Mouse (Mus musculus) heart, postnatal 25 days (tissue): ENCODE measurements at regions not wholly inside any gene's neighbourhood (a gene's known extent, or its start where the extent isn't known, plus 50 kb on each side); places are given as distances from the start of the nearest gene placed in this dataset.

Experiments
- DNase-seq: peaks from one replicate; pipeline ENCODE4 v3.0.0; 2022; ENCODE audit warnings: low spot score
- intact Hi-C: fragments of 180-260 bp; cut with DNase I; formaldehyde crosslinking; loops from one replicate; pipeline ENCODE4 v1.15.1; 2025

- intact Hi-C loops: no loop called here
- DNase-seq: no peak
Observed at GRCm38 (mm10) chr13:101092743-101093131, 259.5 kb upstream of the Slc30a5 start.

- intact Hi-C loops: no loop called here
Observed at GRCm38 (mm10) chr13:101092033-101092742, 259.0 kb upstream of the Slc30a5 start.

GRCm38 (mm10) chr13:101085182-101085581 lies 252.0 kb upstream of the Slc30a5 start:
- DNase-seq: no peak
- intact Hi-C loops: no loop called here

More at GRCm38 (mm10) chr13:101092033-101092742, 259.0 kb upstream of the Slc30a5 start:
- DNase-seq: peak; percentile 60

GRCm38 (mm10) chr13:101084193-101084592 lies 251.0 kb upstream of the Slc30a5 start:
- DNase-seq: no peak
- intact Hi-C loops: no loop called here

GRCm38 (mm10) chr13:101083416-101083815 lies 250.2 kb upstream of the Slc30a5 start:
- no peak for DNase-seq
- intact Hi-C loops: no loop called here

- intact Hi-C loops: no loop called here
- DNase-seq: no peak
Observed at GRCm38 (mm10) chr13:101068489-101068888, 235.3 kb upstream of the Slc30a5 start.

DNA sequence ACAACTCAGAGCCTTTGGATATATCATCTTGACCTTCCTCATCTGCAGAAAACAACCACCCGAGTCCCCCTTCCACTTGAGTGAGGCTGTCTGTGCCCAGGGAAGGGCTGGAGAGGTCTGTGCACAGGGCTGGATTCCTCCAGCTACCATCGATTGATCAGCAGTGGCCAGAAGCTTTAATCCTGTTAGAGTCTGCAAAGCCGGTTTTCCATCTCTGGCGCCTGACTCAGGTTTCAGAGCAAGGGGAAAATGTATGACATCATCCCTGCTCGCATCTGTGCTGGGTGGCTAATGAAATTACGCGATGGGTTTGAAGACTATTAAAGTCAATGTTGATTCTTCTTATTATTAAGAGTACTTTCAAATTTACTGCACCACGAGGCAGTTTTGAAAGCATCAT lies 229.4 kb upstream of the Slc30a5 start:
- DNase-seq: no peak
- intact Hi-C loops: no loop called here

DNA sequence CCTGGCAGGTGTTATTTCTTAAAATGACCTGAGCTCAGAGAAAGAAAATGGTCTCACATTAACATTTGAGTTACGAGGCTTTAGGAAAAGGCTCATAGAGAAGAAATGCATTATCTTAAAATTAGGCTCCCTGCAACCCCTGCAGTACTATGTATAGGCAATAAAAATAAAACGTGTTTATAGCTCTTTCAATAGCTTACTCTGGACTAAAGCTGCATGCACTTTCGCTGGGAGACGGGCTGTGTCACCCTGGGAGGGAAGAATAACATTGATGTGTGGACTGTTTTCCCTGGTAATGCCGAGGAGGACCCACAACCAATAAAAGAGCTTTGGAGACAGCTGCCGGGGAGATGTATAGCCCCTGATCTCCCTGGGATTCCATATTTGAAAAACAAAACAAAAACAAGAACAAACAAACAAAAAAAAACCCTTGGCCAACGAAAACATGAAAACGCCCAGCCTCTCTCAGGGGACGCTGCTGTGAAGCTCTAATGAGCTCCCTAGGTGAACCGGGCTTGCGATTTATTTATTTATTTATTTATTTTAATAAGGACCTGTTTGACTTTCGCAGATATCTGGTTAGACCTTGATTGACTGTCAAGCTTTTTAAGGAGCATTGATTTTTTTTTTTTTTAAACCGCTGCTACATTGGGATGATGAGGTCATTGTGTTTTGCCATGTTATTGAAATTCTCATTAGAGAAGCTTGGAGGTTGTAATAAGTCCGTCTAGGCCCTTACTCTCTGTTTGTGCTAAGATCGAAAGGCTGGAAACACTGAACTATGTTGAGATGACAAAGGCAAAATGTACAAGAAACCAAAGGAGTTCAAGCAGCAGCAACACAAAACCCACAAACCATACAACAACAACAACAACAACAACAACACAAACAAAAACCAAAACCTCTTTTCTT lies 228.3 kb upstream of the Slc30a5 start:
- DNase-seq: no peak
- intact Hi-C loops: no loop called here

DNA sequence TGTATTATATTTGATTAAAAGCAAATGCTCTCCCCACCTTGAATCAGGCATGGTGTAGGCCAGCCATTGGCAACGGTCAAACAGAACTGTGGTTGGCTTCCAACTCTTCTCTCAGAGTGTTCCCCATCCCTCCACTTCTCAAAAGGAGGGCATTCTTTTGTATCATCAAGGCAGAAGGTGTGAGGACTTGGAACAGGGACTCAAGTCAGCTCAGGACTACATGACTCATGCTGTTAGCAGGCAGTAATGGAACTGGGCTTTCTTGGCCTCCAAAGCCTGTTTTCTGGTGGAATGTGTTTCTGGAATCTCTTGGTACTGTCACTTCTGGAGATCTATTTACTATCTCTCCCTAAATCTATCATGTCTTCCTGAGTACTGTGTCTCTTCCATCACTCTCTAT lies 216.3 kb upstream of the Slc30a5 start:
- intact Hi-C loops: no loop called here
- DNase-seq: no peak

GRCm38 (mm10) chr13:101032594-101032993 lies 199.4 kb upstream of the Slc30a5 start:
- intact Hi-C loops: no loop called here
- no peak for DNase-seq

GRCm38 (mm10) chr13:101026043-101026442 lies 192.8 kb upstream of the Slc30a5 start:
- intact Hi-C loops: no loop called here
- DNase-seq: no peak

DNA sequence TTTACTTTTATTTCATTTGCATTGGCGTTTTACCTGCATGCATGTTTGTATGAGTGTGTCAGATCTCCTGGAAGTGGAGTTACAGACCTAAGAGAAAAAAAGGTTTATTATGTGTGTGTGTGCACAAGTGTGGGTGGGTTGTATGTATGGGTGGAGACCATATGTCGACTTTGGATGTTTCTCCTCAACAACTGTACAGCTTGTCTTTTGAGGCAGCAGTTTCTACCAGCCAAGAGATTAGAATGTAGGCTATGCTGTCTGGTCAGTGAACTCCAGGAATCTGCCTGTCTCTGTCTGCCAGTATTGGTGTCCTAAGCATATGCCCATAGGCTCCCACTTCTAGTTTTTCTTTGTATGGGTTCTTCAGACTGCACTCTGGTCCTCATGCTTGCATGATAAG lies 192.3 kb upstream of the Slc30a5 start:
- DNase-seq: no peak
- intact Hi-C loops: no loop called here

DNA sequence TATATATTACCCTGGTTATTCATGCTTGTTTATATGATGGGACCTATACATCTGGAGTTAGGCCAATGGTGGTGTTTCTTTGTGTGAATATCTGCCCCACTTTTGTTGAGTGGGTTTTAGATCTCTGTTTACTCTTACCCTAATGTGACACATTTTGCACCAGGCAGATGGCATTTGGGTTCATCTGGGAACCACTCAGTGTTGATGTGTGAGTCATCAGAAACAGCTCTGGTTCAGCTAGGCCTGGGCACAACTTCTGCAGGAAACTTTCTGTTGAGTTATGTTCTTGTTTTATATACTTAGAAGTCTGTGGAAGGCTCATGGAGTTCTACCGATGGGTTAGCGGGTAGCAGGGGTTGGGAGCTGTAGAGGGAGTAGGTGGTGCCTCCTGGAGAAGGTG lies 191.7 kb upstream of the Slc30a5 start:
- DNase-seq: no peak
- intact Hi-C loops: no loop called here

- intact Hi-C loops: no loop called here
- no peak for DNase-seq
Observed at GRCm38 (mm10) chr13:101019272-101019676, 186.0 kb upstream of the Slc30a5 start.

DNA sequence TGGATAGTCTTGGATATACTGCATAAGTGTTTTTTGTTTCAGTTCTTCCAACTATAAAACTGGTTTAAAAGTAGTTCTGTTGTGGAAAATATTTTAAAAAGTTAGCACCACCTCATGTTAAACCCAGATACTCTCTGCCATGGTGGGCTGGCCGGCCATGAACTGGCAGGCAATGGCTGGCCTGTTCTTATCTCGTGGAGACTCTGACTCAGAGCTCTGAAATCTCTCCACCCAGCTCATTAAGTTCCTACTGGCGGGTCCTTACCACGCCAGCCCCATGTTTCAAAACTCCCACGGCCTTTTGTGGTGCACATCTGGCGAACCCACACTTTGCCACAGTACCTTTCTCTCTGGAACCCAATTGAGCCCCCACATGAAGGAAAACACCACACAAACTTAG lies 183.8 kb upstream of the Slc30a5 start:
- peak; percentile 23 for DNase-seq
- intact Hi-C loops: no loop called here

GRCm38 (mm10) chr13:101016181-101016580 lies 183.0 kb upstream of the Slc30a5 start:
- intact Hi-C loops: no loop called here
- no peak for DNase-seq

DNA sequence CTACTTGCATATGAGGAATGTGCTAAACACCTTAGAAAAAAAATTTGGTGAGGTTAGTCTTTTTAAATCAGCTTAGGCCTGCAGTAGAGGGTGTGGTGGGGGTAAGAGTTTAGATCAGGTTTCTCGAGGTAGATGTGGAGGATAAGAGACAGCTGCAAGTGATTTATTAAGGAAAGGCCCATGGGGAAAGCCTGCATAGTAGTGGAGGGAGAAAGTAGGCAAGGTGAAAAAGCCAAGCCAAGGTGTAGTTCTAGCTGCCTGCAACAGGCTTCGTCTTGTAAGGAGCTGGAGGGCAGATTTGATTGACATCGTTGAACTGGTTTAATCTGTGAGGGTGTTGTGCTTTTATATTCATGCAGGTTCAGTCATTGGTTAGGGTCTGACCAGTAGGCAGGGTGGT lies 182.2 kb upstream of the Slc30a5 start:
- intact Hi-C loops: no loop called here

GRCm38 (mm10) chr13:101013604-101014003 lies 180.4 kb upstream of the Slc30a5 start:
- intact Hi-C loops: no loop called here
- DNase-seq: no peak

More for the DNA sequence above, 182.2 kb upstream of the Slc30a5 start:
- DNase-seq: no peak

DNA sequence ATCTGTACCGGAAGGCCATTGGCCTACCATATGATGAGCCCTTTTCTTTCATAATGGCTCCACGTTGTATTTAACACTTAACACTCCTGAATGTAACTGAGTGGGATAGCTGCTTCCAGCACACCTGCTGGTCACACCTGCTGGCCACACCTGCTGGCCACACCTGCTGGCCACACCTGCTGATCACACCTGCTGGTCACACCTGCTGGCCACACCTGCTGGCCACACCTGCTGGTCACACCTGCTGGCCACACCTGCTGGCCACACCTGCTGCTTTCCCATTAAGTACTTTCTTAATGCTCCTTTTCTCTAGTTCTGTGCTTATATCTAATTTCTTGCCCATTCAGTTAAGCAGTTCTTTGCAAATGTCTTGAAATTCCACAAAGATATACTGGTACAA lies 157.4 kb upstream of the Slc30a5 start:
- no peak for DNase-seq
- intact Hi-C loops: no loop called here

DNA sequence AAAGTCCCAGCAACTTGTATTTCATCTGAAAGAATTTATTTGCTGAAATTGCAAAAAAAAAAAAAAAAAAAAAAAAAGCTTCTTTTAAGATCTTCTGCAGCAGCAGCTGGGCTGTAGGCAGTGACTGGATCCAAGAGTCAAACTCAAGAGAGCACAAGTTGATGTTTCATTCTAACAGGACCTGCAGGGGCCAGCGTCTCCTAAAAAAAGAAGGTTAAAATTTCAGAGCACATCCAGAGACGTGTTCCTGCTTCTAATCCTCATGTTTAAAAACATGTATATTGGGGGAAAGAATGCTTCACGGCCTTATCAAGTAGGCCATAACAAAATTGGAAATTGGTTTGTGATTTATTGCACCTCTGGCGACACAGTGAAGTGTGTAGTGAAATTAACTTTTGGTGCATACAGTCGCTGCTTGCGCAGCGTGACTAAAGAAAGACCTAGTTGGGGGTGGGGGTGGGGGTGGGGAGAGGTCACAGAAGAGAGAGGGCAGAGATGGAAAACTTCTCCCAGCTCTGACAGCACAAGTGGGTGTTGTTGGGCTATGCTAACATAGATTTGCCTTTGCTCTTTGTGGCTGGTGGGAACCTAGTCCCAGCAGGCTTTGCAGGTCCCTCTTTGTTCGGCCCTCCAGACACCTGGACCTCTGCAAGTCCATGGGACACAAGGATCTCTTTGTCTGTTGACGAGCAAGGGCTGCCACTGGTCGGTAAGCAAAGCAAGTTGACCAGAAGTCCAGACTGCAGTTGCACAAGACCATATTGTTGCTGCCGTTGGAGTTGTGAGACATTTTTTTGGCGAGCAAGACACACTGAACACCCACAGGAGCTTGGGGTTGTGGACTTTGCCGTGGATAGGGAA lies 155.7 kb upstream of the Slc30a5 start:
- intact Hi-C loops: no loop called here
- peak; percentile 1 for DNase-seq
